Mouse (Mus musculus) bone marrow macrophage, adult 2 months (primary cell): ENCODE results near the gene Sertad3. TPM values are rescaled to one million over a fixed set of nuclear protein-coding genes. Genes with fewer than 3 reads are reported as not detected.

Source experiments
- H3K27ac ChIP-seq: 2 replicates; pipeline ENCODE4 v1.5.1; 2012; ENCODE audit warnings: low read depth, low read length; ENCODE audit not compliant: insufficient read depth
- H3K4me1 ChIP-seq: 2 replicates; pipeline ENCODE4 v1.6.1; 2012; ENCODE audit warnings: low read length; ENCODE audit not compliant: control insufficient read depth, insufficient read depth
- H3K4me3 ChIP-seq: 2 replicates; pipeline ENCODE4 v1.5.1; 2012; ENCODE audit warnings: mild to moderate bottlenecking, low read length, moderate library complexity; ENCODE audit not compliant: insufficient read depth
- CTCF ChIP-seq: IDR thresholded peaks from 2 replicates; pipeline ENCODE4 v1.5.1; 2012; ENCODE audit warnings: low read depth, mild to moderate bottlenecking, low read length, moderate library complexity
- POLR2A ChIP-seq: IDR thresholded peaks from 2 replicates; pipeline ENCODE4 v1.6.1; 2012; ENCODE audit warnings: mild to moderate bottlenecking, low read depth, low read length, borderline replicate concordance
- polyA plus RNA-seq: library from polyadenylated mRNA; stranded (reverse); fragments of >200 nt; gene quantifications from 2 replicates; pipeline ENCODE4 v1.2.4, GENCODE M21; 2012; ENCODE audit not compliant: missing spikeins, insufficient read depth, insufficient read length

Sertad3 gene
- 19.5 and 20.9 TPM in 2 replicates for polyA plus RNA-seq

- H3K4me1 ChIP-seq = peaks cover 10% of the 10 kb centered on the region
- H3K27ac ChIP-seq = peak within 1 kb of the TSS; percentile 77
Measured at GRCm38 (mm10) chr7:27473156-27473834, at the start of gene Sertad3. Gene Sertad3 (plus strand): TSS chr7:27473768.

GRCm38 (mm10) chr7:27427387-27427786, 46.2 kb upstream of the Sertad3 start:
- TF ChIP-seq CTCF (no peak), POLR2A (no peak)
- Histone ChIP-seq H3K27ac (no peak overlapping the region), H3K4me1 (no peaks in the 10 kb centered on the region), H3K4me3 (no peak overlapping the region)

More at GRCm38 (mm10) chr7:27473156-27473834, at the start of gene Sertad3:
- H3K4me3 ChIP-seq = peak within 1 kb of the TSS; percentile 87
- TF ChIP-seq POLR2A = no peak
- no peak for TF ChIP-seq CTCF

- Histone ChIP-seq H3K27ac (no peak overlapping the region), H3K4me3 (no peak overlapping the region)
- TF ChIP-seq CTCF (no peak), POLR2A (no peak)
Measured at GRCm38 (mm10) chr7:27428002-27428401, 45.6 kb upstream of the Sertad3 start.

GRCm38 (mm10) chr7:27429135-27429534, 44.4 kb upstream of the Sertad3 start:
- H3K27ac ChIP-seq = no peak overlapping the region
- TF ChIP-seq CTCF = no peak
- no peak for TF ChIP-seq POLR2A
- no peaks in the 10 kb centered on the region for H3K4me1 ChIP-seq
- H3K4me3 ChIP-seq = no peak overlapping the region

More at GRCm38 (mm10) chr7:27428002-27428401, 45.6 kb upstream of the Sertad3 start:
- no peaks in the 10 kb centered on the region for H3K4me1 ChIP-seq

GRCm38 (mm10) chr7:27433349-27433748, 40.2 kb upstream of the Sertad3 start:
- H3K4me1 ChIP-seq = no peaks in the 10 kb centered on the region
- H3K4me3 ChIP-seq = no peak overlapping the region
- H3K27ac ChIP-seq = no peak overlapping the region
- TF ChIP-seq CTCF (no peak), POLR2A (no peak)

- no peak overlapping the region for H3K27ac ChIP-seq
- H3K4me3 ChIP-seq = no peak overlapping the region
- H3K4me1 ChIP-seq = no peaks in the 10 kb centered on the region
- no peak for TF ChIP-seq POLR2A
- TF ChIP-seq CTCF = no peak
Measured at GRCm38 (mm10) chr7:27433794-27434193, 39.8 kb upstream of the Sertad3 start.

DNA sequence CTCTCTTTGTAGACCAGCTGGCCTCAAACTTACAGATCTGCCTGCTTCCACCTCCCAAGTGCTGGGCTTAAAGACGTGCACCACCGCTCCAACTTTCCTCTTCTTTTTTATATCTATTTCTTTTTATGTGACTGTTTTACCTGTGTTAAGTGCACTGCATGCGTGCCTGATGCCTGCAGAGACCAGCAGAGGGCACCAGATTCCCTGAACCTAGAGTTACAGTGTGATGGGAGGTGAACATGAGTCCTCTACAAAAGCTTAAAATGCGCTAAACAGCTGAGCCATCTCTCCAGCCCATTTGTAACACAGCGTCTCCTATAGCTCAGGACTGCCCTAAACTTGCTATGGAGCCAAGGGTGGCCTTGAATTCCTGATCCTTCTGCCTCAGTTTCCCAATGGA, 36.0 kb upstream of the Sertad3 start:
- H3K4me3 ChIP-seq = no peak overlapping the region
- H3K27ac ChIP-seq = no peak overlapping the region

DNA sequence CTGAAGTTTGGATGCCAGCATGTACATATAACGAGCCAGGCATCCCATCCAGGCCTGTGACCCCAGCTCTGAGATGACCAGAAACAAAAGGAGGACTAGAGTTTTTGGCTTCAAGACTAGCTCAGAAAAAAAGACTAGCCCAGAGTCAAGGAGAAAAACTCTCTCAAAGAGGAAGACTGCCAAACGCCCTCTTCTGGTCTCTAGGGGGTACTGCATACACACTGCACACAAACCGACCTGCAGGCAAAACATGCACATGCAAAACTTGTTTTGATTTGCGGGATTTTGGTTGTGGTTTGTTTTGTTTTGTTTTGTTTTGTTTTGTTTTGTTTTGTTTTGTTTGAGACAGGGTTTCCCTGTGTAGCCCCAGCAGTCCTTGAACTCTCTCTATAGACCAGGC, 33.6 kb upstream of the Sertad3 start:
- Histone ChIP-seq H3K27ac (no peak overlapping the region), H3K4me3 (no peak overlapping the region), H3K4me1 (no peaks in the 10 kb centered on the region)
- TF ChIP-seq POLR2A (no peak), CTCF (peak; percentile 25; the same call in 1 of the 2 replicates)

More for the DNA sequence above, 36.0 kb upstream of the Sertad3 start:
- no peaks in the 10 kb centered on the region for H3K4me1 ChIP-seq
- TF ChIP-seq CTCF (peak; percentile 42), POLR2A (no peak)

GRCm38 (mm10) chr7:27446051-27446450, 27.5 kb upstream of the Sertad3 start:
- TF ChIP-seq CTCF (no peak), POLR2A (no peak)
- no peak overlapping the region for H3K27ac ChIP-seq
- peaks cover 25% of the 10 kb centered on the region for H3K4me1 ChIP-seq
- H3K4me3 ChIP-seq = peak overlapping the region; percentile 39; the same call in 1 of the 2 replicates
